Mouse (Mus musculus): ENCODE measurements around the gene Opa3. TPM values are rescaled to one million over a fixed set of nuclear protein-coding genes. Genes with fewer than 3 reads are reported as not detected.

The Opa3 gene
- total RNA-seq, 2 experiments from 2014 or later: 21.2 to 22.3 TPM

- ATAC-seq (replicated peaks; ENCODE audit: low FRiP score, low TSS enrichment, poor library complexity, severe bottlenecking): no peak
These were observed 73.5 kb downstream of the Opa3 start for GRCm38 (mm10) chr7:19301461-19302263.

DNA sequence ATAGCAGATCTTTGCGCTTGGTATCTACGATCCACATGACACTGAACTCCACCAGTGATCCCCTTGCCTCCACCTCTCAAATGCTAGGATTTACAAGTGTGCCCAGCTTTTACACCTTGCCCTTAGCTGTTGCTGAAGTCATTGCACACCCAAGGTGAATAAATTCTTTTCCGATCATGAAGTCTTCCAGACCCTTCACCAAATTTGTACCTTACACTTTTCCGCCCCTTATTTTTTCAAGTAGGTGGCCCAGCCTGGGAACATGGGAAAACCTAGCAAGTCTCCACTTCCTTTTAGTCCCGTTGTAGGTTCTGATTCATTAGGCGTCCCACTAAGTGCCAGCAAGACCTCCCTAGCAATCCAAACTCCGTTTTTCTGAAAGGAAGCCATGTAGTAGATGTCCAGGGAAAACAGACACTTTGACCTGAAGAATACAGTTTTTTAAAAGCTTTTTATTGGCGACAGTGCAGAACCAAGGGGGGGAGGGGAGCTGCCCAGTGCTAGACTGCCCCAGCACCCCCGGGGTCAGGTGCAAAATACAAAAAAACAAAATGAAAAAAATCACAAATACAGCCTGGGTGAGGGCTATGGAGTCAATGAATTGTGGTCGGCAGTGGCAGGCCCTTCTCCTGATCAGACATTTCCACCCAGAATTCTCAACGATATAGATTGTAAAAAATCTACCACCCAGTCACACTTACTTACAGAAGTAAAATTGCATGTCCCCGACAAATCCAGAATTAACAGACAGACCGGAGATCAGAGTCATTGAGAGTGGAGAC, 74.3 kb downstream of the Opa3 start:
- ATAC-seq (replicated peaks; ENCODE audit: low FRiP score, low TSS enrichment, poor library complexity, severe bottlenecking): no peak

DNA sequence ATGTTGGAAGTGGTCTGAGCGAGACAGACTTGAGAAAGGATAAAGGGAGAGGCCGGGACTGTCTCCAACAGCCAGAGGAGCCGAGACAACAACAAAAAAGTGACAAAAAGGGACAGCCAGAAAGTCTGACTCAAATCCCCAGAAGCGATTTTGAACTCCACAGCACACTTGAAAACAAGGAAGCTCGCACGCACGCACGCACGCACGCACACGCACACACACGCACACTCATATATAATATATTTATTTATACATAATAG, 74.8 kb downstream of the Opa3 start:
- no peak for ATAC-seq (replicated peaks; ENCODE audit: low FRiP score, low TSS enrichment, poor library complexity, severe bottlenecking)

- ATAC-seq (replicated peaks; ENCODE audit: low FRiP score, low TSS enrichment, poor library complexity, severe bottlenecking): no peak
These were observed 75.6 kb downstream of the Opa3 start for GRCm38 (mm10) chr7:19303770-19304169.

DNA sequence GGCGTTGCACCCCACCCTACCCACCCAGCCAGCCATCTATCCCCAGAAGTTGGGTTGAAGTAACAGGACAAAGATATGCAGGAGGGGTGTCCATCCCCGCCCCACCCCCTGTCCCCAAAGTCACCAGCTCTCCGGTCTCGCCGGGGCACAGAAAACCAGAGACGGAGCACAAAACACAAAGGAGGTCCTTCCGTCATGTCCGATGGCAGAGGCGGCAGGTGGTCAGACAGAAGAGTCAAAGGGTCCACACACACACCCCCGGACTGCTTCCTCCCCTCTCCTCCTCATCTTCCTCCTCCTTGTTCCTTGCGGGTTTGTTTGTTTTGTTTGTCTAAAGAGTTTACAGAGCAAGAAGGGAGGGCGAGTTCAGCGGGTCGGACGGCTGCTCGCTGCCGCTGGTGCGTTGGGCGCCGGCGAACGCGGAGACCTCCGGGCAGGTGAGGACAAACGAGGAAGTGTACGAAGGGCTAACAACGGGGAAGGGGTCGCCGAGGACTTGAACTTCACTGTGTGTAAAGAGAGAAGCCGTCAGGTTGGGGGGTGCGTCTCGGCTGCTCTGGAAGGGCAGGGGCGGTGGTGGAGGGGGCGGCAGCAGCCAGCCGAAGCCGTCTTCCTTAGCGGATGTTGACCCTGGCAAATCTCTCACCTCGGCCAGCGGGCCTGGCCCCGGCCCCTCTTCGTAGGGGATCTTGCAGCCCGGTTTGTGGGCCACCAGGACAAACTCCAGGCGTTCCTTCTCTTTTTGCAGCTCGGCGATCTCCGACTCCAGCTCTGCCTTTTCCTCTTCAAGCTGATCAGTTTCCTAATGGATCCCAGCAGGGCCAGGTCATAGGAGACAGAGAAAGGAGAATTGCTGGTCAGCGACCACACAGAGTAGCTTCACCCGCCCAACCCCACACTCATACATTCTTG, 76.6 kb downstream of the Opa3 start:
- ATAC-seq (replicated peaks; ENCODE audit: low FRiP score, low TSS enrichment, poor library complexity, severe bottlenecking): no peak

- no peak for ATAC-seq (replicated peaks; ENCODE audit: low FRiP score, low TSS enrichment, poor library complexity, severe bottlenecking)
These were observed 77.2 kb downstream of the Opa3 start for GRCm38 (mm10) chr7:19305413-19305735.

Other genes with a start within 250 kb of the Opa3 start
- not detected in 2 replicates for gene Nanos2, start 240.9 kb upstream of the Opa3 start, total RNA-seq (2014; fragmentation: Nextera tagmentation)
- not detected in 2 replicates for gene Nanos2, start 240.9 kb upstream of the Opa3 start, total RNA-seq (2017)
- not detected in 2 replicates for gene Mypop, start 237.1 kb upstream of the Opa3 start, total RNA-seq (2014; fragmentation: Nextera tagmentation)
- gene Mypop, start 237.1 kb upstream of the Opa3 start, total RNA-seq (2017): 0.23 and 2.0 TPM in 2 replicates
- 23.8 TPM in 2 replicates for gene Irf2bp1, start 224.3 kb upstream of the Opa3 start, total RNA-seq (2014; fragmentation: Nextera tagmentation)
- 12.3 and 12.7 TPM in 2 replicates for gene Irf2bp1, start 224.3 kb upstream of the Opa3 start, total RNA-seq (2017)
- not detected in 2 replicates for gene Foxa3, start 204.8 kb upstream of the Opa3 start, total RNA-seq (2014; fragmentation: Nextera tagmentation)
- not detected in 2 replicates for gene Foxa3, start 204.8 kb upstream of the Opa3 start, total RNA-seq (2017)
- 73.9 and 91.0 TPM in 2 replicates for gene Sympk, start 204.0 kb upstream of the Opa3 start, total RNA-seq (2014; fragmentation: Nextera tagmentation)
- gene Sympk, start 204.0 kb upstream of the Opa3 start, total RNA-seq (2017): 35.3 and 52.2 TPM in 2 replicates
- not detected in 2 replicates for gene Rsph6a, start 173.6 kb upstream of the Opa3 start, total RNA-seq (2014; fragmentation: Nextera tagmentation)
- gene Rsph6a, start 173.6 kb upstream of the Opa3 start, total RNA-seq (2017): not detected in 2 replicates
- 28.5 and 29.2 TPM in 2 replicates for gene Dmwd, start 152.1 kb upstream of the Opa3 start, total RNA-seq (2014; fragmentation: Nextera tagmentation)
- 7.7 and 10.6 TPM in 2 replicates for gene Dmwd, start 152.1 kb upstream of the Opa3 start, total RNA-seq (2017)
- gene Dmpk, start 144.5 kb upstream of the Opa3 start, total RNA-seq (2014; fragmentation: Nextera tagmentation): 15.1 and 19.8 TPM in 2 replicates
- gene Dmpk, start 144.5 kb upstream of the Opa3 start, total RNA-seq (2017): 3.9 and 7.5 TPM in 2 replicates
- gene Six5, start 133.7 kb upstream of the Opa3 start, total RNA-seq (2014; fragmentation: Nextera tagmentation): 8.9 and 10.1 TPM in 2 replicates
- gene Six5, start 133.7 kb upstream of the Opa3 start, total RNA-seq (2017): 2.1 and 2.2 TPM in 2 replicates
- 0.22 and 0.35 TPM in 2 replicates for gene Gm4969, start 110.0 kb upstream of the Opa3 start, total RNA-seq (2014; fragmentation: Nextera tagmentation)
- 0.65 TPM in 1 of 2 replicates, not detected in the other for gene Gm4969, start 110.0 kb upstream of the Opa3 start, total RNA-seq (2017)
- gene Fbxo46, start 108.5 kb upstream of the Opa3 start, total RNA-seq (2014; fragmentation: Nextera tagmentation): 6.3 and 8.6 TPM in 2 replicates
- 6.1 and 7.8 TPM in 2 replicates for gene Fbxo46, start 108.5 kb upstream of the Opa3 start, total RNA-seq (2017)
- 2.4 and 5.1 TPM in 2 replicates for gene Qpctl, start 79.0 kb upstream of the Opa3 start, total RNA-seq (2014; fragmentation: Nextera tagmentation)
- gene Qpctl, start 79.0 kb upstream of the Opa3 start, total RNA-seq (2017): 1.1 and 5.5 TPM in 2 replicates
- 146 and 165 TPM in 2 replicates for gene Snrpd2, start 78.6 kb upstream of the Opa3 start, total RNA-seq (2014; fragmentation: Nextera tagmentation)
- 80.7 and 93.4 TPM in 2 replicates for gene Snrpd2, start 78.6 kb upstream of the Opa3 start, total RNA-seq (2017)
- not detected in 2 replicates for gene Gipr, start 62.2 kb upstream of the Opa3 start, total RNA-seq (2014; fragmentation: Nextera tagmentation)
- 0.95 TPM in 1 of 2 replicates, not detected in the other for gene Gipr, start 62.2 kb upstream of the Opa3 start, total RNA-seq (2017)
- 4.8 and 11.4 TPM in 2 replicates for gene Eml2, start 51.9 kb upstream of the Opa3 start, total RNA-seq (2014; fragmentation: Nextera tagmentation)
- 4.8 and 6.6 TPM in 2 replicates for gene Eml2, start 51.9 kb upstream of the Opa3 start, total RNA-seq (2017)
- 0.64 TPM in 1 of 2 replicates, not detected in the other for gene Gpr4, start 15.8 kb upstream of the Opa3 start, total RNA-seq (2014; fragmentation: Nextera tagmentation)
- gene Gpr4, start 15.8 kb upstream of the Opa3 start, total RNA-seq (2017): not detected in 2 replicates
- 19.3 and 34.8 TPM in 2 replicates for gene Vasp, start 43.5 kb downstream of the Opa3 start, total RNA-seq (2014; fragmentation: Nextera tagmentation)
- 27.9 and 53.7 TPM in 2 replicates for gene Vasp, start 43.5 kb downstream of the Opa3 start, total RNA-seq (2017)
- not detected in 2 replicates for gene Ppm1n, start 51.7 kb downstream of the Opa3 start, total RNA-seq (2014; fragmentation: Nextera tagmentation)
- not detected in 2 replicates for gene Ppm1n, start 51.7 kb downstream of the Opa3 start, total RNA-seq (2017)
- not detected in 2 replicates for gene Rtn2, start 54.3 kb downstream of the Opa3 start, total RNA-seq (2014; fragmentation: Nextera tagmentation)
- not detected in 2 replicates for gene Rtn2, start 54.3 kb downstream of the Opa3 start, total RNA-seq (2017)
- gene Fosb, start 81.7 kb downstream of the Opa3 start, total RNA-seq (2014; fragmentation: Nextera tagmentation): 4.2 and 4.8 TPM in 2 replicates
- 52.4 and 77.0 TPM in 2 replicates for gene Fosb, start 81.7 kb downstream of the Opa3 start, total RNA-seq (2017)
- 31.3 and 51.5 TPM in 2 replicates for gene Ercc1, start 116.4 kb downstream of the Opa3 start, total RNA-seq (2014; fragmentation: Nextera tagmentation)
- 19.8 and 23.8 TPM in 2 replicates for gene Ercc1, start 116.4 kb downstream of the Opa3 start, total RNA-seq (2017)
- 17.2 and 36.6 TPM in 2 replicates for gene Cd3eap, start 131.1 kb downstream of the Opa3 start, total RNA-seq (2014; fragmentation: Nextera tagmentation)
- gene Cd3eap, start 131.1 kb downstream of the Opa3 start, total RNA-seq (2017): 34.9 and 47.7 TPM in 2 replicates
- 4.3 and 6.5 TPM in 2 replicates for gene Ppp1r13l, start 131.4 kb downstream of the Opa3 start, total RNA-seq (2014; fragmentation: Nextera tagmentation)
- gene Ppp1r13l, start 131.4 kb downstream of the Opa3 start, total RNA-seq (2017): 0.30 TPM in 1 of 2 replicates, not detected in the other
- 27.7 and 39.0 TPM in 2 replicates for gene Ercc2, start 153.7 kb downstream of the Opa3 start, total RNA-seq (2014; fragmentation: Nextera tagmentation)
- gene Ercc2, start 153.7 kb downstream of the Opa3 start, total RNA-seq (2017): 18.7 and 21.2 TPM in 2 replicates
- not detected in 2 replicates for gene Klc3, start 175.8 kb downstream of the Opa3 start, total RNA-seq (2014; fragmentation: Nextera tagmentation)
- 0.61 TPM in 1 of 2 replicates, not detected in the other for gene Klc3, start 175.8 kb downstream of the Opa3 start, total RNA-seq (2017)
- gene Ckm, start 176.4 kb downstream of the Opa3 start, total RNA-seq (2014; fragmentation: Nextera tagmentation): not detected in 2 replicates
- gene Ckm, start 176.4 kb downstream of the Opa3 start, total RNA-seq (2017): 0.80 TPM in 1 of 2 replicates, not detected in the other
- gene Mark4, start 230.5 kb downstream of the Opa3 start, total RNA-seq (2014; fragmentation: Nextera tagmentation): 7.8 and 11.3 TPM in 2 replicates
- 3.0 and 3.1 TPM in 2 replicates for gene Mark4, start 230.5 kb downstream of the Opa3 start, total RNA-seq (2017)
- 1.7 and 2.3 TPM in 2 replicates for gene Exoc3l2, start 235.0 kb downstream of the Opa3 start, total RNA-seq (2014; fragmentation: Nextera tagmentation)
- 1.0 and 1.5 TPM in 2 replicates for gene Exoc3l2, start 235.0 kb downstream of the Opa3 start, total RNA-seq (2017)